In genomic region chr11:82039132-82039660, GRCm38 (mm10) we compare ENCODE assay signal across 26 mouse cellular contexts. TPM values are rescaled to one million over a fixed set of nuclear protein-coding genes. Genes with fewer than 3 reads are reported as not detected.
DNase-seq lines count a peak whose midpoint lies in the region; TF ChIP-seq lines count a peak whose summit lies in the region.
"Had no signal": no experiment of that assay in that cellular context is flagged by ENCODE, and none has a peak within 500 bp of the region (broad histone marks: within the 10 kb centered on the region; RNA-seq: fewer than 3 reads in every experiment).

No protein-coding gene starts in this region.

- peaks cover 9% of the 10 kb centered on the region; the same call in 1 of the 2 replicates for H3K4me1 ChIP-seq in heart, embryonic 10.5 days
- H3K4me1 ChIP-seq in embryonic fibroblast, embryonic 13.5 days (ENCODE audit: control insufficient read depth, insufficient read depth, low read length): peaks cover 10% of the 10 kb centered on the region
- H3K4me1 ChIP-seq in kidney, adult 2 months (ENCODE audit: control insufficient read depth, insufficient read depth, low read length): no peaks in the 10 kb centered on the region
- H3K4me1 ChIP-seq: forebrain, embryonic 12.5 days; liver, embryonic 12.5 days had no signal

- H3K9me3 ChIP-seq in heart, embryonic 10.5 days: no peaks in the 10 kb centered on the region
- H3K9me3 ChIP-seq: forebrain, embryonic 12.5 days; liver, embryonic 12.5 days had no signal

- no peak for TF ChIP-seq CTCF in embryonic fibroblast, embryonic 13.5 days (IDR thresholded peaks at IDR 0.05; ENCODE audit: borderline replicate concordance, insufficient read depth, low read length)
- no peak for TF ChIP-seq CTCF in kidney, adult 2 months (conservative IDR thresholded peaks at IDR 0.05; ENCODE audit: insufficient read depth, insufficient read length, low read depth, low read length)

- no peaks in the 10 kb centered on the region for H3K27me3 ChIP-seq in heart, embryonic 10.5 days (ENCODE audit: insufficient read depth, poor library complexity, severe bottlenecking)
- H3K27me3 ChIP-seq in kidney, adult 2 months (replicated peaks; ENCODE audit: control insufficient read depth, insufficient read depth, low read length): no peaks in the 10 kb centered on the region
- H3K27me3 ChIP-seq: forebrain, embryonic 12.5 days; liver, embryonic 12.5 days; Patski had no signal

- no peak overlapping the region for H3K27ac ChIP-seq in heart, embryonic 10.5 days
- peak overlapping the region; percentile 72 for H3K27ac ChIP-seq in embryonic fibroblast, embryonic 13.5 days (ENCODE audit: insufficient read depth, low read length)
- no peak overlapping the region for H3K27ac ChIP-seq in kidney, adult 2 months (ENCODE audit: insufficient read depth, low read depth, low read length)
- H3K27ac ChIP-seq: forebrain, embryonic 12.5 days; liver, embryonic 12.5 days had no signal

- DNase-seq in adrenal gland, adult 2 months: peak; percentile 30
- DNase-seq in adrenal gland, adult (ENCODE audit: inconsistent age in 2 of 2, low spot score in 1 of 2): no peak
- peak; percentile 47 to 48 for DNase-seq in heart, adult 9 months (ENCODE audit: low spot score in 2 of 2)
- DNase-seq in heart, embryonic 10.5 days (ENCODE audit: low spot score): no peak
- DNase-seq in 3134 (ENCODE audit: extremely low read depth, insufficient read length, low spot score): peak; percentile 31
- no peak for DNase-seq in kidney, adult 2 months
- DNase-seq in cerebellum, adult 11-12 months: no peak
- DNase-seq: cerebellum, adult 9-10 months; heart, postnatal 14 days; kidney, adult 9 months; kidney, postnatal 4 days; left cerebral cortex, postnatal 4 days; midbrain, embryonic 14.5 days; right cerebral cortex, adult 18-20 months had no signal

- no peaks in the 10 kb centered on the region for H3K36me3 ChIP-seq in heart, embryonic 10.5 days
- no peaks in the 10 kb centered on the region for H3K36me3 ChIP-seq in kidney, adult 2 months (ENCODE audit: control insufficient read depth, insufficient read depth, low read length)
- H3K36me3 ChIP-seq: forebrain, embryonic 12.5 days; liver, embryonic 12.5 days had no signal

- WGBS in heart, embryonic 10.5 days: 70% methylated on average over 3 of the region's 3 CpGs
- WGBS in kidney, adult 2 months: 40% methylated on average over 3 of the region's 3 CpGs

- TF ChIP-seq POLR2A in embryonic fibroblast, embryonic 13.5 days (IDR thresholded peaks at IDR 0.05; ENCODE audit: low read depth, low read length): no peak
- no peak for TF ChIP-seq POLR2A in kidney, adult 2 months (IDR thresholded peaks at IDR 0.05; ENCODE audit: low read depth, low read length)

- H3K4me3 ChIP-seq in heart, embryonic 10.5 days: no peak overlapping the region
- H3K4me3 ChIP-seq in embryonic fibroblast, embryonic 13.5 days (ENCODE audit: insufficient read depth, low read length): no peak overlapping the region
- H3K4me3 ChIP-seq in kidney, adult 2 months (ENCODE audit: insufficient read depth, low read depth, low read length): no peak overlapping the region
- H3K4me3 ChIP-seq: forebrain, embryonic 12.5 days; liver, embryonic 12.5 days had no signal

RNA-seq across cellular contexts. Expression of gene Gm17268, which starts 0.8 kb away (rescaled TPM):
- not detected for total RNA-seq in adrenal gland, adult 2 months (2021)
- not detected in 2 replicates for polyA plus RNA-seq in adrenal gland, adult 2 months (2012; rRNA removed)
- not detected in 2 replicates for polyA plus RNA-seq in heart, embryonic 10.5 days (2016; fragmentation: Nextera tagmentation; extraction: Ambion mirVana)
- polyA plus RNA-seq in embryonic fibroblast, embryonic 13.5 days (2011; ENCODE audit: insufficient read length, low read depth, missing spikeins): not detected in 2 replicates
- polyA plus RNA-seq in kidney, adult 2 months (2012; rRNA removed): not detected in 2 replicates
- total RNA-seq: gastrocnemius, postnatal 4 days; heart, postnatal 14 days; layer of hippocampus, postnatal 25 days; left cerebral cortex, postnatal 4 days; megakaryocyte progenitor cell, adult 5-6 weeks had no signal
- polyA plus RNA-seq: activated CD4-positive, CD25-positive, alpha-beta regulatory T cell, adult 4 months; cortical plate, adult 2 months; embryonic facial prominence, embryonic 14.5 days; forebrain, embryonic 12.5 days; frontal cortex, adult 2 months; liver, embryonic 12.5 days; lung, embryonic 14.5 days; midbrain, embryonic 14.5 days; Patski had no signal

RNA-seq across cellular contexts. Expression of gene Ccl2, which starts 3.8 kb away (rescaled TPM):
- total RNA-seq in adrenal gland, adult 2 months (2021): 1 to 10 TPM in 1 of 2 experiments, under 1 TPM in 1; 0.98 to 2.0 TPM
- polyA plus RNA-seq in adrenal gland, adult 2 months (2012; rRNA removed): 4.1 and 5.5 TPM in 2 replicates
- polyA plus RNA-seq in heart, embryonic 10.5 days (2016; fragmentation: Nextera tagmentation; extraction: Ambion mirVana): 6.7 and 8.0 TPM in 2 replicates
- polyA plus RNA-seq in embryonic fibroblast, embryonic 13.5 days (2011; ENCODE audit: insufficient read length, low read depth, missing spikeins): 110 and 116 TPM in 2 replicates
- 3.4 and 4.2 TPM in 2 replicates for polyA plus RNA-seq in kidney, adult 2 months (2012; rRNA removed)
- total RNA-seq: layer of hippocampus, postnatal 25 days had no signal
- polyA plus RNA-seq: activated CD4-positive, CD25-positive, alpha-beta regulatory T cell, adult 4 months had no signal

RNA-seq across cellular contexts. Expression of gene Ccl7, which starts 6.3 kb away (rescaled TPM):
- 1 to 10 TPM in 1 of 2 experiments, under 1 TPM in 1; 0.49 to 2.9 TPM for total RNA-seq in adrenal gland, adult 2 months (2021)
- 0.28 and 0.48 TPM in 2 replicates for polyA plus RNA-seq in adrenal gland, adult 2 months (2012; rRNA removed)
- 1.7 and 2.1 TPM in 2 replicates for polyA plus RNA-seq in heart, embryonic 10.5 days (2016; fragmentation: Nextera tagmentation; extraction: Ambion mirVana)
- 189 and 195 TPM in 2 replicates for polyA plus RNA-seq in embryonic fibroblast, embryonic 13.5 days (2011; ENCODE audit: insufficient read length, low read depth, missing spikeins)
- 0.16 and 0.27 TPM in 2 replicates for polyA plus RNA-seq in kidney, adult 2 months (2012; rRNA removed)
- total RNA-seq: layer of hippocampus, postnatal 25 days; left cerebral cortex, postnatal 4 days; megakaryocyte progenitor cell, adult 5-6 weeks had no signal
- polyA plus RNA-seq: activated CD4-positive, CD25-positive, alpha-beta regulatory T cell, adult 4 months had no signal

RNA-seq across cellular contexts. Expression of gene Ccl11, which starts 18.4 kb away (rescaled TPM):
- total RNA-seq in adrenal gland, adult 2 months (2021): 10 to 100 TPM in 1 of 2 experiments, 1 to 10 TPM in 1; 5.2 to 13.8 TPM
- 3.3 and 3.5 TPM in 2 replicates for polyA plus RNA-seq in adrenal gland, adult 2 months (2012; rRNA removed)
- not detected in 2 replicates for polyA plus RNA-seq in heart, embryonic 10.5 days (2016; fragmentation: Nextera tagmentation; extraction: Ambion mirVana)
- polyA plus RNA-seq in embryonic fibroblast, embryonic 13.5 days (2011; ENCODE audit: insufficient read length, low read depth, missing spikeins): 2.6 and 2.9 TPM in 2 replicates
- 2.3 and 2.4 TPM in 2 replicates for polyA plus RNA-seq in kidney, adult 2 months (2012; rRNA removed)
- total RNA-seq: left cerebral cortex, postnatal 4 days; megakaryocyte progenitor cell, adult 5-6 weeks had no signal
- polyA plus RNA-seq: activated CD4-positive, CD25-positive, alpha-beta regulatory T cell, adult 4 months; cortical plate, adult 2 months; forebrain, embryonic 12.5 days; midbrain, embryonic 14.5 days; Patski had no signal

Comparison
In these comparisons a context has a peak if more than half of its experiments do, and no peak if none do; other contexts are left out.
1. DNase-seq: peak in adrenal gland, adult 2 months (single experiment), heart, adult 9 months (2 of 2) and 3134 (single experiment); none in adrenal gland, adult (0 of 2), heart, embryonic 10.5 days (single experiment), kidney, adult 2 months (single experiment) and cerebellum, adult 11-12 months (single experiment).
2. RNA of gene Ccl2, which starts 3.8 kb away (polyA plus RNA-seq): 110 to 116 TPM in embryonic fibroblast, embryonic 13.5 days; 6.7 to 8.0 TPM in heart, embryonic 10.5 days, 4.1 to 5.5 TPM in adrenal gland, adult 2 months and 3.4 to 4.2 TPM in kidney, adult 2 months; every median in the first group is over 10 times any median in the second.
3. RNA of gene Ccl7, which starts 6.3 kb away (polyA plus RNA-seq): 189 to 195 TPM in embryonic fibroblast, embryonic 13.5 days; 1.7 to 2.1 TPM in heart, embryonic 10.5 days, 0.28 to 0.48 TPM in adrenal gland, adult 2 months and 0.16 to 0.27 TPM in kidney, adult 2 months; every median in the first group is over 10 times any median in the second.